7 mouse cellular contexts compared by ENCODE assay signal in genomic region chr2:20967646-20968351, GRCm38 (mm10). TPM values are rescaled to one million over a fixed set of nuclear protein-coding genes. Genes with fewer than 3 reads are reported as not detected.
A peak's percentile ranks its signal among the peaks of the same experiment; 100 is the strongest.
DNase-seq lines count a peak whose midpoint lies in the region; ATAC-seq and TF ChIP-seq lines count a peak whose summit lies in the region.

No protein-coding gene starts in this region.

- TF ChIP-seq CTCF in ES-Bruce4 (IDR thresholded peaks at IDR 0.05; ENCODE audit: low read depth, low read length): no peak

- H3K4me2 ChIP-seq in limb, embryonic 14.5 days (replicated peaks; ENCODE audit: low read depth, low read length, severe bottlenecking): peak overlapping the region; percentile 69

- H3K9ac ChIP-seq in ES-Bruce4 (ENCODE audit: low read depth, poor library complexity, severe bottlenecking): peak overlapping the region; percentile 95
- peak overlapping the region; percentile 97 for H3K9ac ChIP-seq in limb, embryonic 14.5 days (ENCODE audit: low read depth, low read length, severe bottlenecking)

- no peaks in the 10 kb centered on the region for H3K36me3 ChIP-seq in ES-Bruce4 (ENCODE audit: control insufficient read depth, insufficient read depth, low read length, poor library complexity, severe bottlenecking)
- H3K36me3 ChIP-seq in erythroblast, embryonic 14.5 days (ENCODE audit: control insufficient read depth): peaks cover 32% of the 10 kb centered on the region
- H3K36me3 ChIP-seq in hindbrain, embryonic 10.5 days: no peaks in the 10 kb centered on the region
- H3K36me3 ChIP-seq in limb, embryonic 14.5 days (ENCODE audit: control insufficient read depth, insufficient read depth, low read length): no peaks in the 10 kb centered on the region

- ATAC-seq in limb, embryonic 14.5 days (ENCODE audit: low FRiP score, low read depth): no peak

- no peaks in the 10 kb centered on the region for H3K27me3 ChIP-seq in ES-Bruce4 (ENCODE audit: control insufficient read depth, insufficient read depth, low read length, poor library complexity, severe bottlenecking)
- no peaks in the 10 kb centered on the region for H3K27me3 ChIP-seq in erythroblast, embryonic 14.5 days (ENCODE audit: control insufficient read depth)
- H3K27me3 ChIP-seq in hindbrain, embryonic 10.5 days (ENCODE audit: insufficient read depth, poor library complexity, severe bottlenecking): no peaks in the 10 kb centered on the region
- H3K27me3 ChIP-seq in limb, embryonic 14.5 days (ENCODE audit: control insufficient read depth, insufficient read depth, low read length): no peaks in the 10 kb centered on the region

- no peak for TF ChIP-seq EP300 in ES-Bruce4 (IDR thresholded peaks at IDR 0.05; ENCODE audit: insufficient read depth, low read depth, low read length)

- H3K9me3 ChIP-seq in ES-Bruce4 (replicated peaks; ENCODE audit: control insufficient read depth, insufficient read depth, low read length, poor library complexity, severe bottlenecking): no peaks in the 10 kb centered on the region
- no peaks in the 10 kb centered on the region for H3K9me3 ChIP-seq in erythroblast, embryonic 14.5 days (ENCODE audit: control insufficient read depth, low read length)
- no peaks in the 10 kb centered on the region for H3K9me3 ChIP-seq in hindbrain, embryonic 10.5 days
- no peaks in the 10 kb centered on the region for H3K9me3 ChIP-seq in limb, embryonic 14.5 days (ENCODE audit: control insufficient read depth, low read length)

- H3K27ac ChIP-seq in ES-Bruce4 (ENCODE audit: insufficient read depth, low read length): peak overlapping the region; percentile 10
- peak overlapping the region; percentile 100 for H3K27ac ChIP-seq in hindbrain, embryonic 10.5 days
- peak overlapping the region; percentile 98 for H3K27ac ChIP-seq in limb, embryonic 14.5 days (replicated peaks; ENCODE audit: low read depth, low read length)

- H3K4me3 ChIP-seq in ES-Bruce4 (ENCODE audit: low read depth, low read length): peak overlapping the region; percentile 76
- H3K4me3 ChIP-seq in erythroblast, embryonic 14.5 days (replicated peaks): peak overlapping the region; percentile 95
- H3K4me3 ChIP-seq in hindbrain, embryonic 10.5 days: peak overlapping the region; percentile 94
- H3K4me3 ChIP-seq in limb, embryonic 14.5 days (replicated peaks; ENCODE audit: low read length): peak overlapping the region; percentile 85

- no peaks in the 10 kb centered on the region for H3K4me1 ChIP-seq in ES-Bruce4 (ENCODE audit: control insufficient read depth, insufficient read depth, low read length)
- peaks cover 63% of the 10 kb centered on the region for H3K4me1 ChIP-seq in erythroblast, embryonic 14.5 days (ENCODE audit: control insufficient read depth)
- H3K4me1 ChIP-seq in hindbrain, embryonic 10.5 days (replicated peaks): peaks cover 44% of the 10 kb centered on the region
- peaks cover 18% of the 10 kb centered on the region for H3K4me1 ChIP-seq in limb, embryonic 14.5 days (ENCODE audit: control insufficient read depth, insufficient read depth, low read length)

- WGBS in hindbrain, embryonic 10.5 days: under 1% methylated on average over 57 of the region's 57 CpGs
- under 1% methylated on average over 37 of the region's 57 CpGs for WGBS in limb, embryonic 14.5 days

- TF ChIP-seq POLR2A in ES-Bruce4 (IDR thresholded peaks at IDR 0.05; ENCODE audit: insufficient read depth, low read length): no peak
- TF ChIP-seq POLR2A in limb, embryonic 14.5 days (IDR thresholded peaks at IDR 0.05; ENCODE audit: borderline replicate concordance, extremely low read depth, insufficient read depth, insufficient read length): no peak

- DNase-seq in T-cell, adult 2 months (ENCODE audit: low spot score): peak; percentile 13
- peak; percentile 47 for DNase-seq in hindbrain, embryonic 10.5 days (ENCODE audit: low spot score)
- DNase-seq in limb, embryonic 14.5 days (ENCODE audit: low spot score): peak; percentile 30
- DNase-seq in naive thymus-derived CD4-positive, alpha-beta T cell, adult 2 months (ENCODE audit: low read depth): peak; percentile 53
- peak; percentile 48 for DNase-seq in testis, postnatal 14 days (ENCODE audit: low spot score)

RNA-seq across cellular contexts. Expression of gene Arhgap21, which starts 0.9 kb away (rescaled TPM):
- 154 and 159 TPM in 2 replicates for polyA plus RNA-seq in ES-Bruce4 (2011; ENCODE audit: insufficient read depth, insufficient read length, low read depth, missing spikeins)
- 4.9 and 5.1 TPM in 2 replicates for polyA plus RNA-seq in erythroblast, embryonic 14.5 days (2012)
- 31.8 and 39.9 TPM in 2 replicates for polyA plus RNA-seq in hindbrain, embryonic 10.5 days (2016; fragmentation: Nextera tagmentation; extraction: Ambion mirVana)
- polyA plus RNA-seq in limb, embryonic 14.5 days (2012; rRNA removed): 29.2 and 58.7 TPM in 2 replicates
- polyA plus RNA-seq in limb, embryonic 14.5 days (2014; fragmentation: Nextera tagmentation; extraction: Ambion mirVana): 19.1 and 19.6 TPM in 2 replicates

Comparison
In these comparisons a context has a peak if more than half of its experiments do, and no peak if none do; other contexts are left out.
1. H3K27ac ChIP-seq: peak in every context shown above with its lines; median percentile 100 in hindbrain, embryonic 10.5 days; 98 in limb, embryonic 14.5 days; 10 in ES-Bruce4.